Comparison of ENCODE assay signal across 12 mouse cellular contexts in the genomic region with DNA sequence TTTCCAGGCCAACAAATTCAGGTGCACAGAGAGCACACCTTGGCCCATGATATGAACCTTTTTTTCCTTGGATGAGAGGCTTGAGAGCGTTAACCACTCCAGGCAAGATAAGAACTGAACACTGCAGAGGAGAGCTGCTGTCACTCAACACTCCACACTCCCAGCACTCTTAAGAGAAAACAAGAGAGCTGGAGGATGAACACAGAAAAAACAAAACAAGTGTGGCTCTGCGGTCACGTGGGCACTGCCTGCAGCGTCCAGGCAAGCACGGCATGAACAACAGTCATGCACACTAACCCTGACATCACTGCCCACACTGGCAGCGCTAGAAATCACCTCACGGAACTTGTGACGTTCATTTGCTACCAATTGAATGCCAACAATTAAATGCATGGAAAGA. TPM values are rescaled to one million over a fixed set of nuclear protein-coding genes. Genes with fewer than 3 reads are reported as not detected.
A peak's percentile ranks its signal among the peaks of the same experiment; 100 is the strongest.
DNase-seq lines count a peak whose midpoint lies in the region; ATAC-seq and TF ChIP-seq lines count a peak whose summit lies in the region.
"Had no signal": no experiment of that assay in that cellular context is flagged by ENCODE, and none has a peak within 500 bp of the region (broad histone marks: within the 10 kb centered on the region; RNA-seq: fewer than 3 reads in every experiment).

No protein-coding gene starts in this region.

- no peak for ATAC-seq in kidney, embryonic 16.5 days (ENCODE audit: low FRiP score, low TSS enrichment)
- peak; percentile 12; the same call in 1 of the 2 replicates for ATAC-seq in heart, postnatal 0 days (ENCODE audit: insufficient read depth, low read depth)
- no peak for ATAC-seq in liver, embryonic 15.5 days (ENCODE audit: insufficient read depth)

- peaks cover 30% of the 10 kb centered on the region for H3K4me1 ChIP-seq in kidney, embryonic 16.5 days (ENCODE audit: insufficient read depth, low read length)
- peaks cover 15 to 25% of the 10 kb centered on the region in 2 experiments for H3K4me1 ChIP-seq in MEL (ENCODE audit: control insufficient read depth in 1 of 2, insufficient read depth in 2 of 2, low read length in 2 of 2)
- peaks cover 32% of the 10 kb centered on the region for H3K4me1 ChIP-seq in heart, postnatal 0 days (ENCODE audit: control insufficient read depth, insufficient read depth)
- peaks cover 38% of the 10 kb centered on the region for H3K4me1 ChIP-seq in liver, embryonic 15.5 days (replicated peaks)

- H3K27me3 ChIP-seq in kidney, embryonic 16.5 days (ENCODE audit: insufficient read depth, low read length), result no peaks in the 10 kb centered on the region
- no peaks in the 10 kb centered on the region for H3K27me3 ChIP-seq in MEL (ENCODE audit: control insufficient read depth in 1 of 2, insufficient read depth in 2 of 2, low read length in 2 of 2)
- H3K27me3 ChIP-seq in heart, postnatal 0 days (ENCODE audit: control insufficient read depth, insufficient read depth, low read length), result no peaks in the 10 kb centered on the region
- H3K27me3 ChIP-seq in liver, embryonic 15.5 days, result no peaks in the 10 kb centered on the region
- H3K27me3 ChIP-seq: lung, embryonic 15.5 days; stomach, embryonic 15.5 days had no signal

- TF ChIP-seq EP300 in MEL (IDR thresholded peaks at IDR 0.05; ENCODE audit: low read depth in 1 of 2, low read length in 2 of 2), result no peak
- no peak for TF ChIP-seq EP300 in heart, postnatal 0 days (IDR thresholded peaks at IDR 0.05; ENCODE audit: low read depth)

- no peak for TF ChIP-seq POLR2A in MEL (IDR thresholded peaks at IDR 0.05; ENCODE audit: control insufficient read depth in 1 of 2, insufficient read depth in 1 of 2, low read depth in 1 of 2, low read length in 2 of 2, poor library complexity in 1 of 2)

- no peak overlapping the region for H3K27ac ChIP-seq in kidney, embryonic 16.5 days (ENCODE audit: low read length)
- no peak overlapping the region for H3K27ac ChIP-seq in MEL (ENCODE audit: control insufficient read depth, low read depth, low read length)
- H3K27ac ChIP-seq in heart, postnatal 0 days (ENCODE audit: low read depth), result 0 out of 2 replicates have a peak overlapping the region, but pooled peaks have one; percentile 51
- H3K27ac ChIP-seq in liver, embryonic 15.5 days (replicated peaks), result no peak overlapping the region
- H3K27ac ChIP-seq: lung, embryonic 15.5 days; stomach, embryonic 15.5 days had no signal

- DNase-seq in kidney, adult 11 months, result peak; percentile 34
- peak; percentile 33 for DNase-seq in MEL (ENCODE audit: low read depth, low spot score)
- DNase-seq in heart, postnatal 0 days (ENCODE audit: low spot score), result peak; percentile 51
- DNase-seq in thymus, postnatal 25 days, result no peak
- no peak for DNase-seq in urinary bladder, adult 18-20 months (ENCODE audit: low spot score in 2 of 2)
- DNase-seq: cerebellum, adult 2 months; embryo, embryonic 11 days; right cerebral cortex, postnatal 4 days had no signal

- H3K4me2 ChIP-seq in kidney, embryonic 16.5 days (replicated peaks; ENCODE audit: low read depth, low read length), result no peak overlapping the region
- peak overlapping the region; percentile 38 for H3K4me2 ChIP-seq in heart, postnatal 0 days (ENCODE audit: low read depth, low read length)
- peak overlapping the region; percentile 1; the same call in 1 of the 2 replicates for H3K4me2 ChIP-seq in liver, embryonic 15.5 days
- H3K4me2 ChIP-seq: lung, embryonic 15.5 days; stomach, embryonic 15.5 days had no signal

- H3K79me2 ChIP-seq in MEL (ENCODE audit: control insufficient read depth, insufficient read depth, low read length, poor library complexity), result peaks cover 61% of the 10 kb centered on the region

- no peaks in the 10 kb centered on the region for H3K36me3 ChIP-seq in kidney, embryonic 16.5 days (ENCODE audit: insufficient read depth, low read length)
- peaks cover 2 to 25% of the 10 kb centered on the region in 2 experiments; a peak in 3 of 4 replicates for H3K36me3 ChIP-seq in MEL (ENCODE audit: control insufficient read depth in 1 of 2, insufficient read depth in 2 of 2, low read length in 2 of 2)
- no peaks in the 10 kb centered on the region for H3K36me3 ChIP-seq in heart, postnatal 0 days (replicated peaks; ENCODE audit: control insufficient read depth, insufficient read depth, low read length)
- no peaks in the 10 kb centered on the region for H3K36me3 ChIP-seq in liver, embryonic 15.5 days (replicated peaks)
- H3K36me3 ChIP-seq: lung, embryonic 15.5 days; stomach, embryonic 15.5 days had no signal

- WGBS in kidney, embryonic 16.5 days, result 44% methylated on average over 8 of the region's 8 CpGs
- WGBS in heart, postnatal 0 days, result 26% methylated on average over 8 of the region's 8 CpGs
- 44% methylated on average over 8 of the region's 8 CpGs for WGBS in liver, embryonic 15.5 days (ENCODE audit: insufficient replicate concordance)

- H3K4me3 ChIP-seq in kidney, embryonic 16.5 days (ENCODE audit: low read length), result no peak overlapping the region
- no peak overlapping the region for H3K4me3 ChIP-seq in MEL (ENCODE audit: control insufficient read depth in 1 of 2, insufficient read depth in 1 of 2, low read depth in 2 of 2, low read length in 2 of 2)
- no peak overlapping the region for H3K4me3 ChIP-seq in heart, postnatal 0 days (ENCODE audit: low read depth, low read length)
- H3K4me3 ChIP-seq in liver, embryonic 15.5 days (replicated peaks), result no peak overlapping the region
- H3K4me3 ChIP-seq: lung, embryonic 15.5 days; stomach, embryonic 15.5 days had no signal

- H3K9ac ChIP-seq in kidney, embryonic 16.5 days (replicated peaks; ENCODE audit: low read length), result no peak overlapping the region
- H3K9ac ChIP-seq in MEL (ENCODE audit: control insufficient read depth, low read depth, low read length, poor library complexity, severe bottlenecking), result no peak overlapping the region
- no peak overlapping the region for H3K9ac ChIP-seq in heart, postnatal 0 days (replicated peaks; ENCODE audit: low read depth, low read length)
- H3K9ac ChIP-seq in liver, embryonic 15.5 days, result no peak overlapping the region
- H3K9ac ChIP-seq: lung, embryonic 15.5 days; stomach, embryonic 15.5 days had no signal

- no peak for TF ChIP-seq RAD21 in MEL (IDR thresholded peaks at IDR 0.05; ENCODE audit: low read depth, low read length)

- no peak for TF ChIP-seq CTCF in MEL (IDR thresholded peaks at IDR 0.05 in 2 of 3, conservative IDR thresholded peaks at IDR 0.05 in 1 of 3; ENCODE audit: control insufficient read depth in 1 of 3, insufficient read depth in 1 of 3, low read depth in 2 of 3, low read length in 3 of 3, poor library complexity in 1 of 3, severe bottlenecking in 1 of 3)
- no peak for TF ChIP-seq CTCF in heart, postnatal 0 days (IDR thresholded peaks at IDR 0.05; ENCODE audit: low read depth)

- no peaks in the 10 kb centered on the region for H3K9me3 ChIP-seq in kidney, embryonic 16.5 days (ENCODE audit: low read length)
- no peaks in the 10 kb centered on the region for H3K9me3 ChIP-seq in MEL (replicated peaks; ENCODE audit: insufficient read depth, low read length)
- no peaks in the 10 kb centered on the region for H3K9me3 ChIP-seq in heart, postnatal 0 days (replicated peaks; ENCODE audit: control insufficient read depth, low read length)
- H3K9me3 ChIP-seq in liver, embryonic 15.5 days (replicated peaks), result no peaks in the 10 kb centered on the region
- H3K9me3 ChIP-seq: lung, embryonic 15.5 days; stomach, embryonic 15.5 days had no signal

TF ChIP-seq in MEL, 35 proteins besides CTCF, POLR2A, EP300 and RAD21:
- TF ChIP-seq GATA1 (IDR thresholded peaks at IDR 0.05; ENCODE audit: low read depth, low read length) (peak; percentile 48; the same call in 1 of the 2 replicates), MYC (IDR thresholded peaks at IDR 0.05; ENCODE audit: low read depth, low read length) (no peak), GABPA (IDR thresholded peaks at IDR 0.05; ENCODE audit: low read depth, low read length) (no peak), NELFE (IDR thresholded peaks at IDR 0.05; ENCODE audit: low read depth, low read length) (no peak), MXI1 (IDR thresholded peaks at IDR 0.05; ENCODE audit: low read depth, low read length) (no peak), USF1 (IDR thresholded peaks at IDR 0.05; ENCODE audit: low read depth, low read length) (peak; percentile 73), HCFC1 (IDR thresholded peaks at IDR 0.05; ENCODE audit: low read depth, low read length) (no peak), USF2 (IDR thresholded peaks at IDR 0.05; ENCODE audit: borderline replicate concordance in 1 of 2, insufficient read depth in 1 of 2, low read depth in 1 of 2, low read length in 2 of 2) (no peak), ZNF384 (IDR thresholded peaks at IDR 0.05; ENCODE audit: low read depth, low read length) (no peak), BHLHE40 (IDR thresholded peaks at IDR 0.05; ENCODE audit: borderline replicate concordance, low read depth, low read length) (no peak)

RNA-seq across cellular contexts. Expression of gene Nrbf2, which starts 3.3 kb away (rescaled TPM):
- 36.4 and 39.0 TPM in 2 replicates for polyA plus RNA-seq in kidney, embryonic 16.5 days (2015; fragmentation: Nextera tagmentation; extraction: Ambion mirVana)
- total RNA-seq in MEL (2012; rRNA removed), result 18.5 and 19.5 TPM in 2 replicates
- polyA plus RNA-seq in MEL (2012; ENCODE audit: insufficient read depth in 1 of 2, insufficient read length in 2 of 2, low read depth in 1 of 2, low replicate concordance in 2 of 2, missing spikeins in 1 of 2), result 10 to 100 TPM in 1 of 2 experiments, not detected in 1; 38.9 TPM
- total RNA-seq in heart, postnatal 0 days (2014; rRNA removed; ENCODE audit: low replicate concordance), result 11.8 and 12.5 TPM in 2 replicates
- polyA plus RNA-seq in heart, postnatal 0 days (2015; fragmentation: Nextera tagmentation; extraction: Ambion mirVana), result 24.3 and 27.4 TPM in 2 replicates
- 14.3 and 15.7 TPM in 2 replicates for polyA plus RNA-seq in liver, embryonic 15.5 days (2015; fragmentation: Nextera tagmentation; extraction: Ambion mirVana)

Comparison
In these comparisons a context has a peak if more than half of its experiments do, and no peak if none do; other contexts are left out.
1. DNase-seq: peak in kidney, adult 11 months (single experiment), MEL (single experiment) and heart, postnatal 0 days (single experiment); none in thymus, postnatal 25 days (single experiment) and urinary bladder, adult 18-20 months (0 of 2).